Mouse (Mus musculus): Measurements from ENCODE around the gene Zfp639. TPM values are rescaled to one million over a fixed set of nuclear protein-coding genes. Genes with fewer than 3 reads are reported as not detected.

The Zfp639 gene
- 36.9 and 40.0 TPM in 2 replicates for polyA plus RNA-seq (2015; fragmentation: Nextera tagmentation; extraction: Ambion mirVana)

DNA sequence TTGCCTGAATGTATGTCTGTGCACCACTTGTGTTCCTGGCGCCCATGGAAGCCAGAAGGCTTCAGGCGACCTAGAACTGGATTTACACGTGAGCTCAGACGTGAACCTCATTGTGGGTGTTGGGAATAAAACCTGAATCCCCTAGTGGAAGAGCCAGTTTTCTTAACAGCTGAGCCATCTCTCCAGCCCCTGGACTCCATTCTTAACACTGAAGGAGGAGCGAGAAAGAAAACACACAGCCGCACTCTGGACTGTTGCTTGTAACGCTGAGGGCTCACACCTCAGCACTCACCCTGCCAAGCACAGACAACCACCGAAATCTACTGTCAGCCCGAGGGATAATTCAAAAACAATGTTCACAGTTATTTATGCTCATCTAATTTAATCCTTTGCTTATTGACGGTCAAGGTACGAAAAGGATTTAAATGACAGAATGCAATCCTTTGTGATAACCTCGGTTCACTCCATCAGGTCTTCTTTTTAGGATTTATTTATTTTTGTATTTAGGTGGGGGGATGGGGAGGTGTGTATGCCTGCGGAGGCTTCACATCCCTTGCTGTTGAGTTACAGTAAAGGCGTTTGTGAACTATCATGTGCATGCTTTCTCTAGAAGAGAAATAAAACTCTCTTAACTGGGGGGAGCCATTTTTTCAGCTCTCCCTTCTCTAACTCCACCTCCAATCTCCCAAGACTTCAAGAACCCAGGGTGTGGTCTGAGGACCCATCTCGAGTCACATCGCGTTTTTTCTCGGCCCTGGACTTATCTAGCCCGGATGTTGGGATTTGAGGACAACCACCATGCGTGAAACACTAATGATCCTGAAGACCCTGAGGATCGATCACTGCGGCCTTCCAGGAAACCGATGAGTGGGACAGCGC lies at the start of gene Zfp639:
Gene Zfp639 (plus strand): TSS at position 764 of the 879 bp plus-strand sequence.
- WGBS, result 5% methylated on average over 24 of the region's 24 CpGs
- no peak for ATAC-seq (ENCODE audit: low FRiP score, low read depth)
- Histone ChIP-seq H3K27me3 (no peaks in the 10 kb centered on the region), H3K4me3 (peak within 1 kb of the TSS; percentile 71), H3K9me3 (no peaks in the 10 kb centered on the region), H3K36me3 (peaks cover 6% of the 10 kb centered on the region), H3K4me1 (replicated peaks) (peaks cover 38% of the 10 kb centered on the region), H3K27ac (replicated peaks) (peak within 1 kb of the TSS; percentile 78), H3K9ac (peak within 1 kb of the TSS; percentile 75), H3K4me2 (peak within 1 kb of the TSS; percentile 65)

DNA sequence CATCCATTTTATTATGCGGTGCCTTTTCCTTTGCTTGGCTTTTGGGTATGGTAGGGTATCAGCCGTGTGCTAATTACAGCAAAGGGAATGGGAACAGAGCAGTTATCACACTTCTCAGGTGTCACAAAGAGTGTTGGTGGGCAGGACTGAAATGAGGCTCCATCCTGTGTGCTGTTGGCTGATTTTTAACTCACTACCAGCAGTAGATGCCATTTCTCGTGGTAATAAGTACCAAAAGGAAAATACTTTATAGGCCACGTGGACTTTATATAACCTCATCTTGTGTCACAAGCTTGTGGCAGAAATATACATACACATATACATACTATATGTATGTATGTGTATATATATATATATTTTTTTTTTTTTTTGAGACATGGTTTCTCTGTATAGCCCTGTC lies 42.7 kb upstream of the Zfp639 start:
- 95% methylated on average over 4 of the region's 4 CpGs for WGBS
- Histone ChIP-seq H3K4me2 (no peak overlapping the region), H3K27ac (replicated peaks) (no peak overlapping the region), H3K9ac (no peak overlapping the region), H3K9me3 (no peaks in the 10 kb centered on the region), H3K36me3 (peaks cover 20% of the 10 kb centered on the region), H3K4me1 (replicated peaks) (no peaks in the 10 kb centered on the region), H3K4me3 (no peak overlapping the region), H3K27me3 (no peaks in the 10 kb centered on the region)
- ATAC-seq (ENCODE audit: low FRiP score, low read depth), result no peak

DNA sequence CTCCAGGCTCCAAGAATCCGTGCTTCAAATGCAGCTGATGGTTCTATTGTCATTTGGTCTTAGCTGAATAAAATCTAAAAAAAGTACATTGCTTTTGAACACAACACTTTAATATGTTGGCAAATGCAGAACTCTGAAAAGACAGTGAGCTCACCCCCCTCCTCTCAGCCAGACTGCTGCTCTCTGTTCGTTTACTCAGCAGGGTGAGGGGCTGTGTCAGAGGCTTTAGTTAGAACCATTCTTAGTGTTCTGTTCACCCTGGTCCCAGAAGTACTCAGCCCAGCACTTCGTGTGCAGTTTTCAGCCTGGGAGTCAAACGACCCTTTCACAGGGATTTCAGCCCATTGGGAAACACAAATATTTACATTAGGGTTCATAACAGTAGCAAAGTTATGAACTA lies 41.6 kb upstream of the Zfp639 start:
- Histone ChIP-seq H3K36me3 (peaks cover 9% of the 10 kb centered on the region; the same call in 1 of the 2 replicates), H3K4me2 (no peak overlapping the region), H3K9me3 (no peaks in the 10 kb centered on the region), H3K27ac (replicated peaks) (no peak overlapping the region), H3K4me1 (replicated peaks) (no peaks in the 10 kb centered on the region), H3K4me3 (no peak overlapping the region), H3K9ac (no peak overlapping the region), H3K27me3 (no peaks in the 10 kb centered on the region)
- 78% methylated on average over 4 of the region's 4 CpGs for WGBS
- no peak for ATAC-seq (ENCODE audit: low FRiP score, low read depth)

DNA sequence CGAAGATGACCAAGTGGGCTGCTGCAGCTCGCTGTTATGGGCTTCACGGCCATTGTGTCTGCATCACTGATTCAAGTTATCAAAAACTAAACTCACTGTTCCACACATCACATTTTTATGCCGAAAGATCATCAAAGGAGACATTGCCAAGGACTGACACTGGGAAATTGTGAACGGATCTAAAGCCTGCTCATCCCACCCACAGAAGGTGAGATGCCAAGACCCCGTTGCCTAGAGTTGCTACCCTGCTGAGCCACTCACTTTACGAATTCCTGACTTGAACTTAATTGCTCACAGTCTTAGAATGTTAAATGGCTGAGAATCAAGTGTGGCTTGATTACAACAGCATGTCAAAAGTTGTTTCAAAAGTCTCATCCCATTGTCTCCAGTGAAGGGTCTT lies 39.6 kb upstream of the Zfp639 start:
- Histone ChIP-seq H3K9me3 (no peaks in the 10 kb centered on the region), H3K36me3 (no peaks in the 10 kb centered on the region), H3K27ac (replicated peaks) (no peak overlapping the region), H3K9ac (no peak overlapping the region), H3K27me3 (no peaks in the 10 kb centered on the region), H3K4me3 (no peak overlapping the region), H3K4me1 (replicated peaks) (no peaks in the 10 kb centered on the region), H3K4me2 (no peak overlapping the region)
- ATAC-seq (ENCODE audit: low FRiP score, low read depth), result no peak
- 67% methylated on average over 7 of the region's 7 CpGs for WGBS

DNA sequence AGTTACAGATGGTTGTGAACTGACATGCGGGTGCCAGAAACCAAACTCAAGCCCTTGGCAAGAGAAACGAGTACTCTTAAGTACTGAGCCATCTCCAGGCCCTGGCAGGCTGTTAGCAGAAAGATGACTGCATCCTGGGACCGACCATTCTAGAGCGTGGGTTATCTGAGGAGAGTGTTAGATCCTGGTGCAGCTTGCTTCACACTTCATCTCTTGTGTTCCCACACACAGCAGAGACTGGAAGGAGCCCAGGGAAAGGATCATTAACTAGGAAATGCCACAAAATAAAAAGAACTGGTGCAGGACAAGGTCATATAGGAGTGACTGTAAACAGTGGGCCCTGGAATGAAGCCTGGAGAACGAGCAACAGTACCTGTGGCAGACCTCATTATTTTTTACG lies 39.0 kb upstream of the Zfp639 start:
- Histone ChIP-seq H3K4me1 (replicated peaks) (no peaks in the 10 kb centered on the region), H3K4me2 (no peak overlapping the region), H3K27me3 (no peaks in the 10 kb centered on the region), H3K27ac (replicated peaks) (no peak overlapping the region), H3K9me3 (no peaks in the 10 kb centered on the region), H3K9ac (no peak overlapping the region), H3K4me3 (no peak overlapping the region), H3K36me3 (no peaks in the 10 kb centered on the region)
- no peak for ATAC-seq (ENCODE audit: low FRiP score, low read depth)
- 83% methylated on average over 6 of the region's 6 CpGs for WGBS

DNA sequence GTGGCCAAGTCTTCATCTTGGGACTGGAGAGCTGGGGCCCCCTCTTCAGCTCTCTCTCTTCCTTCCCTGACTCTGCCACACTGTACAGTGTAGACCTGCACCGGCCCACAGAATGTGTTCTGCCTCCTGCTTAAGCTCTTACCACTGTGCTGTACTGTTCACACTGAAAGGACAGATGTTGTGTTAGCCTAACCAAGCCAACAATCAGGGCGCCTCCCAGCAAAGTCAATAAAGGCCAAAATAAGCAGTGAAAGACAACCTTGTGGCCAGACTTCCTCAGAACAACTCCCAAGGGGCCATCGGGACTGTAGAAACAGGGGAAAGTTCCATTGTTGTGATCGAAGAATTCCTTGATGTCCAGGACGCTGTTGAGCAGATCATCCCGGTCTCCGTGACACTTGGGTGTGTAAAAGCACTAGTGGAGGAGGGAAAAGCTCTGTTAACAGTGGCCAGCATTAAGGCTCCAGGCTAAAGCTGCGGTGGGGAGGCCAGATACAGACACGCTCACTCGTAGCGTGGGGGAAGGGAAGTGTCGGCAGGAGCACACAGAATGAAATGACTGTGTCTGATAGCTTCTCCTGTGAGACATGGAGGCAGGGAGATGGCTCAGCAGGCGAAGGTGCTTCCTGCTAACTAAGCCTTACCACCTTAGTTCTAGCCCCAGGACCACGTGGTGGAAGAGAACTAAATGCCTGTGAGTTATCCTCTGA lies 37.7 kb upstream of the Zfp639 start:
- Histone ChIP-seq H3K27me3 (no peaks in the 10 kb centered on the region), H3K4me1 (replicated peaks) (no peaks in the 10 kb centered on the region), H3K4me3 (no peak overlapping the region), H3K9me3 (no peaks in the 10 kb centered on the region), H3K9ac (no peak overlapping the region), H3K27ac (replicated peaks) (no peak overlapping the region), H3K36me3 (no peaks in the 10 kb centered on the region), H3K4me2 (no peak overlapping the region)
- ATAC-seq (ENCODE audit: low FRiP score, low read depth), result 0 out of 2 replicates have a peak, but pooled peaks have one; percentile 19
- WGBS, result 74% methylated on average over 14 of the region's 14 CpGs

DNA sequence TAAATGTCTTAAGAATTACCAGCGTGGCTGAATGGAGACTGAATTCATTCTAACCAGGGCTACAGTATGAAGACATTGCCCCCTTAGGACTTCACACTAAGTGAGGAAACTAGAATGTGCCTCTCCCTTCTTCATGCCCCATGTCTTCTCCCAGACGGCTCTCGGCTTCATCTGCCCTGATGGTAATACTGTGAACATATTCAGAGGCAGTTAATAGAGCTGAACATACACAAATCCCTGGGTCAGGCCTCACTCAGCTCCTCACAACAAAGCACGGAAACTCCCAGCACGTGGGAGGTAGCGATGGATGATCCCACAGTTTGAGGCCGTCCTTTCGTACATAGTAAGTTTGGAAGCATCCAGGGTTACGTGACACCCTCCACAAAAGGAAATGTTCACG lies 36.9 kb upstream of the Zfp639 start:
- ATAC-seq (ENCODE audit: low FRiP score, low read depth), result no peak
- H3K27ac ChIP-seq (replicated peaks), result no peak overlapping the region
- H3K9me3 ChIP-seq, result no peaks in the 10 kb centered on the region
- no peak overlapping the region for H3K4me2 ChIP-seq
- H3K9ac ChIP-seq, result no peak overlapping the region
- 80% methylated on average over 10 of the region's 10 CpGs for WGBS
- H3K4me1 ChIP-seq (replicated peaks), result no peaks in the 10 kb centered on the region
- no peaks in the 10 kb centered on the region for H3K27me3 ChIP-seq
- no peak overlapping the region for H3K4me3 ChIP-seq
- H3K36me3 ChIP-seq, result no peaks in the 10 kb centered on the region

DNA sequence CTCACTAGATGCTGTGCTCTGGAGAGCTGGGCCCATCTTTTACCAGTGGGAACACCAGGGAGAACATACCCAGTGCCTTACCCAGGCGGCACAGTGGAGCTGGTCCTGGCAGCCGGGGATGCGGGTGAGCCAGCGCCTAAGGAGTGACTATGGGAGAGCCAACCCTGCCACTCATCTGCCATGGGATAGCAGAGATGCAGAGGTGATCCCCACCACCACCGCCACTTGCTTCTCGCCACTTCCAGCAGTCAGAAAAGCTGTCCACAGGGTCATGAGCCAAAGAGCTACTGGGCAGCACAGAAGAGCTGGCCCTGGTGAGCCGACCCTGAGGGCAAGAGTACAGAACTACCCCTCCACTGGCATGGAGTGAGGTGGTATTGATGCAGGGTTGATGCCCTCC lies 30.1 kb upstream of the Zfp639 start:
- ATAC-seq (ENCODE audit: low FRiP score, low read depth), result no peak
- Histone ChIP-seq H3K4me3 (no peak overlapping the region), H3K9me3 (no peaks in the 10 kb centered on the region), H3K4me2 (no peak overlapping the region), H3K36me3 (no peaks in the 10 kb centered on the region), H3K27me3 (no peaks in the 10 kb centered on the region), H3K27ac (replicated peaks) (no peak overlapping the region), H3K9ac (no peak overlapping the region), H3K4me1 (replicated peaks) (no peaks in the 10 kb centered on the region)
- 88% methylated on average over 7 of the region's 7 CpGs for WGBS

DNA sequence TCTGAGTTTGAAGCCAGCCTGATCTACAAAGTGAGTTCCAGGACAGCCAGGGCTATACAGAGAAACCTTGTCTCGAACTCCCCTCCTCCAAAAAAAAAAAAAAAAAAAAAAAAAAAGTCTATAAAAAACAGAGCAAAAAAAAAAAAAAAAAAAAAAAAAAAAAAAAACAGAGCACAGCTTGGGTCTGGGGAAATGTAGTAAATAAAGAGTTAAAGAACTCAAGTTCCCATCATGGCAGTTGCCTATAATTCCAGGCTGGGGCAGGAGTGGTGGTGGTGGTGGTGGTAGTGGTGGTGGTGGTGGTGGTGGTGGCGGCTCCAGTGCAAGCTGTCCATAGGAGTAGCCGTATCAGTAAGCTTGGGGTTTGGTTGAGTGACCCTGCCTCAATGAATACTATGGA lies 27.0 kb upstream of the Zfp639 start:
- H3K9ac ChIP-seq, result no peak overlapping the region
- H3K4me2 ChIP-seq, result no peak overlapping the region
- WGBS, result 85% methylated on average over 3 of the region's 3 CpGs
- H3K9me3 ChIP-seq, result no peaks in the 10 kb centered on the region
- H3K4me3 ChIP-seq, result no peak overlapping the region
- no peaks in the 10 kb centered on the region for H3K36me3 ChIP-seq
- no peaks in the 10 kb centered on the region for H3K4me1 ChIP-seq (replicated peaks)
- no peak for ATAC-seq (ENCODE audit: low FRiP score, low read depth)
- H3K27me3 ChIP-seq, result no peaks in the 10 kb centered on the region
- H3K27ac ChIP-seq (replicated peaks), result no peak overlapping the region

DNA sequence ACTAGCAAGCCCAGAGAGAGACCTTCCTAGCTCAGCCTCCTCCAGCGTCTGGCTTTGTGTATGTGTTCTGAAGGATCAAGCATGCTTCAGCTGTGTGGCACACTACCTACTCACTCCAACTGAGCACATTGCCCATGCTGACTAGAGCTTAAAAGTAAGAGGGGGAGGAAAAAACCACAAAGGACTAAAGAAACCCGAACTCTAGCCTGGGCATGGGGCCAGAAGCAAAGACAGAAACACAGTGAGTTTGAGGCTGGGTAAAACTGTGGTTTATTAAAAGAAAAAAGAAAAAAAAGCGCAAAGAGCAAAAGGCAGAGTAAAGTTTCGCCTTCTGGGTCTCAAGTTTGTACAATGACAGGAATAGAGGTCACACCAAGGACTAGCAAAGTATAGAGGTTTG lies 23.5 kb upstream of the Zfp639 start:
- Histone ChIP-seq H3K9me3 (no peaks in the 10 kb centered on the region), H3K36me3 (no peaks in the 10 kb centered on the region), H3K9ac (no peak overlapping the region), H3K4me3 (no peak overlapping the region), H3K27me3 (no peaks in the 10 kb centered on the region), H3K4me1 (replicated peaks) (no peaks in the 10 kb centered on the region), H3K27ac (replicated peaks) (no peak overlapping the region), H3K4me2 (no peak overlapping the region)
- WGBS, result 83% methylated on average over 4 of the region's 4 CpGs
- no peak for ATAC-seq (ENCODE audit: low FRiP score, low read depth)

DNA sequence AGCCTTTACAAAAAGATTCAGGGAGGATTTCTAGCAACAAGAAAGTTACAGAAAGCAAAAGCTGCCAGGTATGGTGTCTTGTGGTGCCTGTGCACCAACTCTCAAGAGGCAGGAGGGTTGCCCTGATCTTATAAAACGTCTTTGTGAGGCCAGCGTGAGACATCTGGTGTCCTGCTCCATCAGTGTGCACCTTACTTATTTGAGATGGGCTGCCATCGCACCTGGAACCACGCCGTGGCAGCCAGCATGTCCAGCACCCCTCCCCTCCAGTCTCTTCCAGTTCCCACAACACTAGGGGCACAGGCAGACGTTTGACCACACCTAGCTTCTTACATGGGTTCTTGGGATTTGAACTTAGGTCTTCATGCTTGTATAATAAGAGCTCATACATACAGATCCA lies 21.9 kb upstream of the Zfp639 start:
- Histone ChIP-seq H3K27ac (replicated peaks) (no peak overlapping the region), H3K4me1 (replicated peaks) (no peaks in the 10 kb centered on the region), H3K27me3 (no peaks in the 10 kb centered on the region), H3K36me3 (no peaks in the 10 kb centered on the region), H3K9ac (no peak overlapping the region), H3K9me3 (no peaks in the 10 kb centered on the region), H3K4me2 (no peak overlapping the region), H3K4me3 (no peak overlapping the region)
- 85% methylated on average over 6 of the region's 6 CpGs for WGBS
- ATAC-seq (ENCODE audit: low FRiP score, low read depth), result no peak

DNA sequence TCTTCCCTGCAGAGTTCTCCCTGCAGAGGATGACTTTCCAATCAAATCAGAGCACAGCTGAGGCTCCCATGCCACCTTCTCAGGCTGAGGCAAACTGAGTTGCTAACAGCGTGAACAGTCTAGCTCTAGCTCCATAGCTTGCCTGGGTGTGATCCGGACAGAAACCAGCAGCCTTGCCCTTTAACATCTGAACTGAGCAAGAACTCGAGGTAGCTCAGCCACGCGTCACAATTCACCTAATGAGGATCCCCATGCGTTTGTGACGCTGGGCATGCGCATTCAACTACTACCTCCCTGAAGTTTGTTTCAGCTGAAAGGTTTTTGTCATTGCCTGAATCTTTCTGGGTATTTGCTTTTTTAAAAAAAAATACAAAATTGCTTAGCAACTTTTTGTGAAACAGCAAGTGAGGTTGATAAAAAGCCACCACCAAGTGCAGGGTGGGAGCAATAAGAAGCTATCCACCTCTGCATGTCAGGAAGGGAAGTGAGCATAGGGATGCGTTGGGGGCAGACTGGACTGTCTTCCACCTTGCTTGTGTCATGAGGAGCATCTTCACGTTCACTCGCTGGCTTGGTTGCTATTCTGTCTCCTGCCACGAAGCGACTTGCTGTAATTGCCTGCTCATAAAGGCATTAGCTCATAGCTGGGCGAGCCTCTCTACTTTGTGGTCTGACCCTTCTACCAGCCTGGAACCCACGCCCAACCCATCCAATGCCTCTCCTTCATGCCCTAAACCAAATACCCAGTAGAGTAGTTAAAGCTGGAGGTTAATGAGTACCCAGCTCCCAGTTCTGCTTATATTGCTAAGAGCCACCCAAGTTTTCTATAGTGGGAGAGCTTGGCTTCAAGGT lies 19.8 kb upstream of the Zfp639 start:
- ATAC-seq (ENCODE audit: low FRiP score, low read depth), result no peak
- H3K9ac ChIP-seq, result no peak overlapping the region
- H3K4me3 ChIP-seq, result no peak overlapping the region
- WGBS, result 79% methylated on average over 15 of the region's 15 CpGs
- H3K36me3 ChIP-seq, result no peaks in the 10 kb centered on the region
- H3K9me3 ChIP-seq, result no peaks in the 10 kb centered on the region
- no peaks in the 10 kb centered on the region for H3K4me1 ChIP-seq (replicated peaks)
- H3K4me2 ChIP-seq, result no peak overlapping the region
- no peak overlapping the region for H3K27ac ChIP-seq (replicated peaks)
- no peaks in the 10 kb centered on the region for H3K27me3 ChIP-seq

All from hindbrain, embryonic 15.5 days (tissue).